Mouse (Mus musculus) liver, postnatal 0 days (tissue): ENCODE measurements around the gene Spag9.

ENCODE experiments used
- CTCF ChIP-seq: sonication (generic); IDR thresholded peaks from 2 replicates; pipeline ENCODE4 v1.5.1; 2016; ENCODE audit warnings: antibody characterized with exemption, low read depth
- EP300 ChIP-seq: IDR thresholded peaks from 2 replicates; pipeline ENCODE4 v1.6.1; 2016; ENCODE audit warnings: antibody characterized with exemption, low read depth, mild to moderate bottlenecking

- no peak for TF ChIP-seq CTCF
- no peak for TF ChIP-seq EP300
Measured at GRCm38 (mm10) chr11:93986298-93986697, 9.6 kb upstream of the Spag9 start.
